Mouse (Mus musculus) liver (tissue): ENCODE data around the gene Ezh1.
A peak's percentile ranks its signal among the peaks of the same experiment; 100 is the strongest.

Source experiments
- DNase-seq: peaks from one replicate; pipeline ENCODE4 v3.0.0-alpha.2; 2020; ENCODE audit warnings: mixed read lengths

The Ezh1 gene

DNA sequence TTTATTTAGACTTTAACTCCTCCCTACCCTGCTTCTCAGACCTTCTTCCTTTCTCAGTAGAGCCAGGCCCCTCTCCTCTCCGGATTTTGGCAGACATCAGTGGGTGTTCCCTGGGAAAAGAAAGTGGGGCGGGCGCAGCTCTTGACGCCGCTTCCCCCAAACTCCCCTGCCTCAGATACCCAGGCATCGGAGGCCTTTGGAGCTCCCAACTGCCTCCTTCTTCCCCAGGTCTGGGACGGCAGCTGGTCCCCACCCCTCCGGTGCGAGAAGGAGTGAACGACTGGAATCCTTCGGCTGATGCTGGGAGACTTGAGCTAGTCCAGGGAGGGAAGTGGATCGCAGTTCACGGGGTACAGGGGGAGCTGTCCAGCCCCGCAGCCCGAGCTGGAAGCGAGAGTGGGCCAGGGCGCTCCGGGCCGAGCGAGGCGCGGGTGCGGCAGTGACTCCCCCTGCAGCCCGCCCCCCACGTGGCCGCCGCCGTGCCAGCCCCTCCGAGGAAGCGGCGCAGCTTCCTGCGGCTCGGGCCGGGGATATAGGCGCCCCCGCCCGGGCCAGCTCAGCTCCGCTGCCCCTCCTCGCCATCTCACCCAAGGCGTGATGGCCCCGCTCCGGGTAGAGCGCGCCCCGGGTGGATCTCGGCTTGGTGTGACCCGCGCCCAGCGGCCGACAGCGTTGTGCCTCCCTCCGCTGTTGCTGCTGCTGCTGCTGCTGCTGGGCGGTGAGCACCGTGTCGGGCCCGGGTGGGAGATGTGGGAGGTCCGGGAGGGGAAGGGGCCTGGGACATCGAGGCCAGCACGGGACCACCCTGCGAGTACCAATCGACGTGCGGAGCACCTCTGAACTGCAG lies 19.8 kb upstream of the Ezh1 start, which contains the start of gene Ramp2:
Gene Ramp2, plus strand, starts transcription at position 174 of the 847 bp plus-strand sequence.
- peak; percentile 43 for DNase-seq

DNA sequence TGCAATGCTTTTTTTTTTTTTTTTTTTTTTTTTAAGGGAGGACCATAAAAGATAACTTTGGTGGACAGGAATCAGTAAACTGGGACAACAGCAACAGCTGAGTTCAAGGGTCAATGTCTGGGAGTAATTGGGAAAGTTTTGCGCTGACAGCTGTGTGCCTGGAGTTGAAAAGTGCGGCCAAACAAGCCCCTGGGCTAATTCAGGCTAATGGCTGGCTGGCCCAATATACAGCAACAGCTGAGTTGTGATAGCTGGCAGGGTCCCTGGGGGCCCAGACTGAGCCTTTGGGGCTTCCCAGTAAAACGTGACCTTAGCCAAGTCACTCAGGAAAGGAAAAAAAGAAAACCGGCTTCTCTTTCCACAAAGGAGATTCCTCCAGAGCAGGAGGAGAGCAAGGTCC lies 18.8 kb upstream of the Ezh1 start:
- DNase-seq, result no peak

DNA sequence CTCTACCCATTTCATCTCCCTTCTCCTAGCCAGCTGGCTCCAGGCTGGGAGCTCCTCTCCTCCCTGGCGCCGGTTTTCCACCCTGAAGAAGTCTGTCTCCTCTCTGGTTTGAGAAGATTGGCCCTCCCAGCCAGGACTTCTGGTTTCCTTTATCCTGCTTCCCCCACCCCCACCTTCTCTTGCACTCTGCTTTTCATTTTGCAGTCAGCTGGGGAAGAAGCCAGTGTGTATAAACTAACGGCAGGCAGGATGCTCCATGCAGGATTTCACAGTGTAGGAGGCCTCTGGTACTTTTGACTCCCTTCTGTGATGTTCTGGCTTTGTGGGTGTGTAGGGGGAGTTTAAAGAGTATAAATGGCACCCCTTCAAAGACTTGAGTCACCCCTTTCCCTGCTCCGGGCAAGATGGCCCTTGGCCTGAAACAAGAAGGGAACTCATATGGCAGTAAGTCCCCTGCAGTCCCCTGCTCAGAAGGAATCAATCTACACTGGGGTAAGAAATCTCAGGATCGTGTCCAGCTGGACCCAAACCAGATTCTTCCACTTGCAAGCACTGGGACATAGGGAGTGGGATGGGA lies 11.9 kb upstream of the Ezh1 start:
- DNase-seq, result no peak

DNA sequence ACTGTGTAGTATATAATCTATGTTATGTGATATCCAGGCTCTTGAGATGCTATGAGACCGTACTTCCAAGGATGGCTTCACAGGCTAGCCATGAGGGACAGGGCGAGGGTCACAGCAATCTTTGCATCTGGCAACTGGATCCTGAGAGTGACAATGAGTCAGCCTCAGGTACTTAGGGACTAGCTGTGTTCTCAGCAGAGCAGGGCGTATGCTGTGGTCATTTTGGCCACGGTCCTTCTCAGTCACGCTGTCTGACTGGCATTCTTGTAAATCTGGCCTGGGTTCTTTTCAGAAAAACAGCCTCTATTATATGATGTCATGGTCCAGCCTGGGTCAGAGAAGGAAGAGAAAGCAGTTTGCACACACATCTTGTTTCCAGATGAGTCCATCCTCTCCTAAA lies 10.5 kb upstream of the Ezh1 start:
- DNase-seq, result no peak

DNA sequence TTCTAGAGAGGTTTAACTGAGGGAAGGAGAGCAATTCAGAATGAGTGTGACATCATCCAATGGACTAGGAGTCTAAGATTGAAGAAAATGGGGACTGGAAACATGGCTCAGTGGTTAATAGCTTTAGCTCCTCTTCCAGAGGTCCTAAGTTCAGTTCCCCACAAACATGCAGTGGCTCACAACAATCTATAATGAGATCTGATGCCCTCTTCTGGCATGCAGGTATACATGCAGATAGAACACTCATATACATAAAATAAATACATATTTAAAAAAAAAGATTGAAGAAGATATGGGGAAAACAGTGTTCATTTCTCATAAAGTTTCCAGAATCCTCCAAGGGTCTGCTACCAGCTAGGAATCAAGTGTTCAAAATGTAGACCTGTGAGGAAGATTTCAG lies 9.2 kb upstream of the Ezh1 start:
- DNase-seq, result no peak

DNA sequence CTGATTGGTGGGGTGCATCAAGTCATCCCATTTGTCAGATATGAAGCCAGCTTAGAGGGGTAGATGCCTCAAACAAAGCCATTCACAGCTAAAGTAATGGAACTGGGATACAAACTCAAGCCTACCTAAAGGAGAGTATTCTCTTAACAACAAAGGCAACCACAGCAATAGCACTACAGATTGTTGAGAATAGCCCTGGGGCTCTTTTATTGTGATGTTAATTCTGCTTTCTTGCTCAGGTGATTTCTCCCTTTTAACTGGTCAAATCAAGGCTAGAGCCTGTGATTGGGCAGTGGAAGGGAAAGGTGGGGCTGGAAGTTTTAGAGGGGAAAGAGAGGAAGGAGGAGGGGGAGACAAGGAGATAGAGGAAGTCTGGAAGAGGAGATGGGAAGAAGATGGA lies 7.9 kb upstream of the Ezh1 start:
- DNase-seq, result no peak

DNA sequence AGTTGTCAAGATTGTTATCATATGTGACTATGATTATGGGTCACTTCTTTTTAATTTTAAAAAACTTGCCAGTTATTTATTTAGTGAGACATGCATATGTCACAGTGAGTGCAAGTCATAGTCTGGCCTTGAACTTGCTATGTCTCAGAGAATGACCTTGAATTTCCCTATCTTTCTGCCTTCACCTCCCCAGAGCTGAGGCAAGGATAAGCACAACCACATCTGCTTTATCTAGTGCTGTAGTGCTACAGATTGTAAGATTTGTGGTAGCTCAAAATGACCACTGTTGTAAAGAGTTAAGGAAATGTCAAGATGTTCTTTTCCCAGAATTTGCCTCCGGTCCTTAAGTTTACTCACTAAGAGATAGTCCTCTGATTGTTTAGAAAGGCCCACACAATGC lies 7.0 kb upstream of the Ezh1 start:
- no peak for DNase-seq

DNA sequence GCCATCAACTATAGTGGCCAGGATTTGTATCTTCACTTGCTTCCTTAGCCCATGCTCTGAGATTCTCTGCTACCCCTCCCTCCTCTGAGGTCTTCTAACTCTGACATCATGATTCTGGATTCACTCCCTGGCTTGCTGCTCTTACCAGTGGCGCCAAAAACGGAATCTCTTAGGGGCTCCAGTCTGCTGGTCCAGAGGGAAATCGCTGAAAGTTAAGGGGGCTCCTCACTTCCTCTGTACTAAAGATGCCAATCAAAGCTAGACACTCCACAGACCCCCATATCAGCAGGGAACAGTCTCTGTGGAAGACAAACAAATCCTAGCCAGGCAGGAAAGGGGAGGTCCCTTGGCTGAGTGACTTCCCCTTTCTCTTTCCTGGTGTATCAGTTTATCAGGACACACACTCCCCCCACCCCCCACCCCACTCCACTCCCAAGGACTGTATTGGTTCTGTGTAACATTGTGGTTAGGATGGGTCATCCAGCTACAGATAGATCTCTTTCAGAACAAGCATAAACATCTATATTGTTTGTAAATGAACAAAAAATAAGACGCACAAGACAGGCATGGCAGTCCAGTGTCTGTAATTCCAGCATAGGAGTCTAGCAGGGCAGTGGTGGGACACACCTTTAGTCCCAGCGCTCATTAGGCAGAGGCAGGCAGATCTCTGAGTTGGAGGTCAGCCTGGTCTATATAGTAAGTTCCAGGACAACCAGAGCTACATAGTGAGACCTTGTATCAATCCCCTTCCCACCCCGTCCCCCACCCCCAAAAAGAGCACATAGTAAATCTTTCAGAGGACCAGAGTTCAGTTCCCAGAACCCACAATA lies 6.0 kb upstream of the Ezh1 start:
- DNase-seq, result peak; percentile 29

DNA sequence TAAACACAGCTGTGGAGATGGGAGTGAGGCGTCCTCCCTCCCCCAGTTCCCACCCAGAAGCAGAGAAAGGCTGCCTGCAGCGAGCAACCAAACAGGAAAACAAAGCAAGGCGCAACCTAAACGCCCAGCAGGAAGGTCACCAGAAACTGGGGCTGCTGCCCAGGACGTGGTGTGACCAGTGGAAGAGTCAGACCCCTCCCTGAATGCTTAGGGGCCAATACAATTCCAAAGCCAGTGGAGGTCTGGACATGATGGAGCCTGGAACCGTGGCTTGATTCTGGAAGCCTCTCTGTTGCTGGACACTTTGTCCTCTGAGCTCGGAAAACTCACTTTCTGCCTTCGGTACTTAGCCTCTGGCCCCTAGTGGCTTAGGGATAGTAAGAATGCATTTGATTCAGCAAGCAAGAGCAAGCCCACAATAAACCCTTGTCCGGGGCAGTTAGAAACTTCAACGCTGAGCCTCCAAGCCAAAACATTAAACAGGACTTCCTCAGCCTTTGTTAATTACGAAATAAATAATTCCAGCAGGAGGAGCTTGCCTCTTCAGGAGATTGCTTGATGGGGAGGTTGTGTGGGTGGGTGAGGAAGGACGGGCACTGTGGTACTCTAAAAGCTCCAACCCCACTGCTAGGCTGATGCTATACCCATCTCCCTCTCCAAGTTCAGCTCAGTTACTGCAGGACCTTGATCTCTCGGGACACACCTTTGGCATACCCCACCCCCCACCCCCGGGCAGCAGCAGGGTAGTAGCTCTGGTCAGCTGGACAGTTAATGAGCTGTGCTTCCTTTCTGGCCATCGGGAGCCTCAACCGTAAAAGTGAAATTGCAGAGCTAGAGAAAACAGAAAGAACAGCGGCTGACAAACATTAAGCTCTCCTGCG lies 5.0 kb upstream of the Ezh1 start:
- no peak for DNase-seq

DNA sequence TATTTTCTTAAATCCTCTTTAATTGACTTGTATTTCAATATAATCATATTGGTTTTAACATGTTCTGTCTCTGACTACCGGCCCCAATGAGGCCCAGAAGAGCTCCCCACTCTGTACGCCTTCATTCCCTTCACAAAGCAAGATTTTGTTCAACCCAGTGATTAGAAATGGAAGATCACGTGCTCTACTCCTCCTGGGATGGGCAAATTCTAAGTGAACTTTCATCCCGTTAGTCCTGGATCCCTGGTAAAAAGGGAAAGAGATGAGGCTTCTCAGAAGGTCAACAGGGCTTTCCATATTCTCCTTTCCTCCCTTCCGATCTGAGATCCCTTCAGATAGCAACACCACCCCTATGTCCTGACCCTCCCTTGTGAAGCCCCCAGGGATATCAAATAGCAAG lies 4.3 kb upstream of the Ezh1 start:
- no peak for DNase-seq

DNA sequence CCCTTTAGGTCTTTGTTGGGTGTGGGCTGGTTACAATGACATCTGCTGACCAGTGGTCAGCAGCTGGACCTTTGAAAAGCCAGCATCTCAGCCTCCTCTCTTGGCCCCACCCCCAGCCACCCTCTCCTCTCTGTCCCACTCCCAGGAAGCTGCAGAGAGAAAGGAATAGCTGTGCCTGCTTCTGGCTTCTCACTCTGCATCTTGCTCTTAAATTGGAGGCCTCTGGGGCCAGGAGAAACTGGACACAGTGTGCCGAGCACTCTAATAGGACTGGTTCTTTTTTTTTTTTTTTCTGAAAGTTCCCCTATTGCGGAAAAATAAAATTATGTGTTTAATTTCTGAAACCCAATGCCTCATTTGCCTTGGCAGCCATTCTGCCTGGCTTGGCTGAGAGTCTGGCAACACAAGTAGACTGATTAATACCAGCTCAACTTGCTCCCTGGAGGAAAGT lies 3.8 kb upstream of the Ezh1 start:
- no peak for DNase-seq

DNA sequence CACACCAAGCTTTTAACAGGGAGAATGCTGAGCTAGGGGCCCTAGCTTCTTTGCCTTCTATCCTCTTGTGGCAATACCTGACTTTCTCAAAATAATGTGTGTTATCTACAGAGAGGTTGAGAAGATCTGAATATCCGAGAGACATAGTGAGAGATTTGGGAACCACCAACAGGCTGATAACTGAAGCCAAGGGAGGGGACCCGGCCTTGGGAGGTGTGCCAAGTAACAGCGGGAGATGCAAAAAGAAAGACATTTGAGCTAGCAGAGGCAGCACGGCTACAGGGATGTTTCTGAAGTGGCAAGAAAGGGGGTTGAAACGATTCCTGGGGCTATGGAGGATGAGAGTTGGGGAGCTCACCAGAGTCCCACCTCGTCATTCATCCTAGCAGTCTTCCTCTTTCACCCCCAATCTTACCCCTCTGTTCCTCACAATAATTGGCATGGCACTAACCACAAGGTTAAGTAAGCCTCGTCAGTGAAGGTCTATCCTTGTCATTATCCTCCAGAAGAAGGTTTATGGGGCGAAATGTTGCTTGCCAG lies 3.2 kb upstream of the Ezh1 start:
- no peak for DNase-seq

DNA sequence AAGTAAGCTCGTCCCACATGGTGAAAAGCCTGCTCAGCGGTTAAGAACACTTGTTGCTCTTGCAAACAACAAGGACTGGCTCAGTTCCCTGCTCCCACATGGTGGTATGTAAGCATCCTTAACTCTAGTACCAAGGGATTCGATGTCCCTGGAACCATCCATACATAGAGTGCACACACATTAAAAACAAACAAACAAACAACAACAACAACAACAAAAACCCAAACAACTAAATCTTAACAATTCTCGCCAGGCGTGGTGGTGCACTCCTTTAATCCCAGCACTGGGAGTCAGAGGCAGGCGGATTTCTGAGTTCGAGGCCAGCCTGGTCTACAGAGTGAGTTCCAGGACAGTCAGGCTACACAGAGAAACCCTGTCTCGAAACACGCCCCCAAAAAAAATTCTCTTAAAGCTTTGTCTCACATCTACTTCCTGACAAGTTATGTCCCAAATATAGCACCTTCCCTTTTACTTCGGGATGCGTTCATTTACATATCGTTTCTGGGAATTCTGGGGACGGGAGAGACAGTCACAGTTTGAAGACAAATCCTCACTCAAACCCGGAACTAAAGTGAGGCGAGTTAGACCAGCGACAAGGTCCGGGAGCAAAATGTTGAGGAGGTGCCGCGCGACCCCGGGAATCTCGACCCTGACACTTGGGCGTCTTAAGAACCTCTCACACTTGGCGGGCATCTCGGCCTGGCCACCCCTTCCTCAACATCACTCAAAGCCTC lies 765 bp downstream of the Ezh1 start:
- DNase-seq, result no peak

DNA sequence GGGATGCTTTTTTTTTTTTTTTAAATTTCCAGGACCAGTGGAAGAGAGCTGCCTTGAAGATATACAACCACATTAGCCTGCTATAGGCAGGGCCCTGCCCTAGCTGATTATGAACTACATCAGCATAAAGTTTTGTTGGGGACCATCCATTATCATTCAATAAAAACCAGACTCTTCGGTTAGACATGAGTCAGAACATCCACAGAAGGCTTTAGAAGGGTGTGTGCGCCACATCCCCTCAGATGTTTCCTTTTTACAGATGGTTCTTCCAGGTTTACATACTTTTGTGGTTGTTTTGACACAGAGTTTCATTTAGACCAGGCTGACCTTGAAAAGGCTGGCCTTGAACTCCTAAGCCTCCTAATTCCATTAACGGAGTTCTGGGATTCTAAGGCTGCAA lies 1.9 kb downstream of the Ezh1 start:
- DNase-seq, result no peak

DNA sequence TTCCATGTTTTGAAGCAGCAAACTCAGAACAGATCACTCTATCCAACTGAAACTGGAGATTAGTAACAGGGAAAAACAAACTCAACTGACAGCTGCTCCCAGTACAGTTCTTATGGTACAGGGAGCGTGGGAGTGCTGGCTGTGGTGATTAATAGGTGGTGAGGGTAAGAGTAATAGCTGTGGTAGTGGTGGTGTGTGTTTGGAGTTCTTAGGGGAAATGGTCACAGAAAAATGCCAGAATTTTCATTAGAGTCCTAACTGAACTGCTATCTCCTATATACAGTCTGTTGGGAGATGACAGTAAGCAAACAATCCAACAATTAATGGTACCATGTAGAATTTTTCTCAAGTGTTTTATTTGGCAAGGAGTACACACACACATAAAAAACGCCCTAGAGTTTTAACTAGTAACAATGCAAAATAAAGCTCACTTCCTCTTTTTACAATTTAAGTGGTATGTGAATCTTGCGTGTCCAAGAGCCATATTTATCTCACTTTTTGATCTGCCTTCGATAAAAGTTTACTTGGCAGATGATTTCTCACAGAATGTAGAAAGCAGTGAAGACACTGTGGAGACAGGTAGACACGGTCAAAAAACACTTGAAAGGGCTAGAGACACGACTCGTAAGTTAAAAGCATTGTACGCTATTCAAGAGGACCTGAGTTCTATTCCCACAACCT lies 4.8 kb downstream of the Ezh1 start:
- no peak for DNase-seq

DNA sequence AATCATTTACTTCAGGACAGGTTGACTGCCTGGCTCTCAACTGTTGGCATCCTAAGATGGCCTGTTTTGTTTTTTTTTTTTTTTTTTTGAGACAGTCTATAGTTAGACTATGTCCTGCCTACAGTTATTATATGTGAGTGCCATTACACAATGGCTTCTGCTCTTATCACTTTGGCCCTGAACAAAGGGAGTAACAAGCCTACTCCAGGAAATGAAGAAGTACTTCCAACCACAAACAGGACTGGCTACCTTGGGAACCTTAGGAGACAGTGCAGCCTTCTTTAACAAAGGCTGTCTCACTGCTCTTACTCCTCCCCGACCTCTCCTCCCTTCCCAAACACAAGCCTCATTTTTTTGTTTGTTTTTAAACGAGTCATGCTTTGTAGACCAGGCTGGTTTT lies 5.4 kb downstream of the Ezh1 start:
- no peak for DNase-seq

DNA sequence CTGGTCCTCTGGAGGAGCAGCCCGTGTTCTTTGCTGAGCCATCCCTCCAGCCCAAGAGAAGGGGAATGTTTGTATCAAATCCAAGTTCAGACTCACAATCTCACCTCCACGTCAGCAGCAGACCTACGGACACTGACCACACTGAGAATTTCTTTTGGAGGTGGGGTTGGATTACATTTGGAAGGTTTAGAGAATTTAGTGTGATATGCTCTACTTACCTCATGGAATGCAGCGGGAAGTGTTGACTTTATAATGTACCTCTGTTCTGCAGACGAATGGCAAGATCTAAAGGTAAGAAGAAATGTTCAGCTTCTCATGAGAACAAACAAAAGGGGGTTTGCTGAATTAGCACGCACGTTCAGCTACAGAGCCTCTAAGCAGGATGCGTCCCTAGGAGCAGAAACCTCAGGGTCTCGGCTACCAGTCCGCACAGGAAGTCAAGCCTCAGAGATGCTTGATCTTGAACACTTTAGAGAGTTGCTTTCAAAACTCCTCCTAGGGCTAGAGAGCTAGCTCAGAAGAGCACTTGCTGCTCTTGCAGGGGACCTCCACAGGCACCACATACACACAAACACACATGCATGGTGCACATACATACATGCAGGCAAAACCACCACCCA lies 7.7 kb downstream of the Ezh1 start:
- DNase-seq, result no peak

DNA sequence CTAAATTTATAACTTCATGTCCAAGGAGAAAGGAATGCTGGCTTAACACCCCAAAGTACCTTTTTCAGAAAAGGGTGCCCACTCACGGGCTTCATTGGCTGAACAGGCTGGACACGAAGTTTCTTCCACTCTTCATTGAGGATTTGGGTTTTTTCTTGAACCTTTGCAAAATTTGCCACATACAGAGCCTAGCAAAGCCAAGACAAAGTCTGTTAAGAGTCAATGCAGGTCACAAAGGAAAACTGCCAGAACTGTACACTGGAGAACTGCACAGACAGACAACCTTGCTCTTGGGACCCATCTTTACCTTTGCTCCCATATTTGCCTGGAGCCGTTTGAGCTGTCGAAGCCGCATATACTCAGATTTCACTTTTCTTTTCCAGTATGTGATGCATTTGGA lies 9.3 kb downstream of the Ezh1 start:
- no peak for DNase-seq

DNA sequence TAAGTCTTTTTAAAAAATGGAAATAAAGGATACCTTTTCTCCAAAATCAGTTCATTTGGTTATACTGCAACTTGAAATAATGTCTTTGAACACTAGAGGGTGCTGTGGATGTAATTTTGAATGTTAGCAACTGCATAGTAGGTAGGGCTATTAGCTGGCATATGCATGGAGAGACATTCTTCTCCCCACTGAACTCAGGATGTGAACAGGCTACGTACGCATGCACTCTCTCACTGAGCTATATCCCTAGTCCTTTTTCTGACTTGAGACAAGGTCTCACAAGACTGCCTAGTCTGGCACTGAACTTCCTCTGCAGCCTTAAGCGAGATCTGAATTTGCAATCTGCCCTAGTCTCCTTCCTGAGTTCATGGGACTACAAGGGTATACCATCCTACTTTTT lies 14.3 kb downstream of the Ezh1 start:
- no peak for DNase-seq

DNA sequence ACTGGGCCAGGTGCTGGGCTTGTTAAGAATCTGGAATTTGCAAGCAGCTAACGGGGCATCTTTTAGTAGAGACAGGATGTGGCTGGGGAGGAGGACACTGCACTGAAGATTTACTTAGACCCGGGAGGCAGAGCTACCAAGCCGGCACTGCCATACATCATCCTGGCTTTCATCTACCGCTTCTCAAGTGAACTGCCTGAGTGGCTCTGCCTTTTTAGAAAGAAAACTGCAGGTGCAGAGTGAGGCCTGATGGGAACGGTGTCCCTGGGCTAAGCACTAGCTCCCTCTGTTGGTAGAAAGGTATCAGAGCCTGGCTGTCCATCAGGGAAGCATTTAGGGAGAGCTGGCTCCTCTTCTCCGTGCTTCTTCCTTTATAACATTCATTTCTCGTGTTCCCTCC lies 25.3 kb downstream of the Ezh1 start:
- peak; percentile 44 for DNase-seq

DNA sequence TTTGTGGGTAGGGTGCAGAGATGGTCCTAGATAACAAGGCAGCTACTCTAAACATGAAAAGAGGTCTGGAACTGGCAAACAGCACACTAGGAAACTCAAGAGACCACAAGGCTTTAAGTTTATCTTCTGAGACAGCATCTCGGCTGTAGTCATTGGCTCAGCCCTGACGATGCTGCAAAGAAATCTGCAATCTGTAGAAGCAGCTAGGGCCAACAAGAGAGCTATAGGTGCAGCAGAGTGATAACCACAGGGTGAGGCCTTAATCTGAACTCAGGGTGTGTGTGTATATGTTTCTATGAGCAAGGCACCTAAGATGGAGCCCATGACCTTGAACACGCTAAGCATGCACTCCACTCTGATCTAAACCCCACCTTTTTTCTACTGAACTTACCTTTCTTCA lies 26.7 kb downstream of the Ezh1 start:
- no peak for DNase-seq
